41 mouse cellular contexts compared by ENCODE assay signal in genomic region chr8:63895096-63895495, GRCm38 (mm10). TPM values are rescaled to one million over a fixed set of nuclear protein-coding genes. Genes with fewer than 3 reads are reported as not detected.
"Had no signal": no experiment of that assay in that cellular context is flagged by ENCODE, and none has a peak within 500 bp of the region (broad histone marks: within the 10 kb centered on the region; RNA-seq: fewer than 3 reads in every experiment).

No protein-coding gene starts in this region.

- DNase-seq: heart, postnatal 10 days; heart, postnatal 14 days; heart, postnatal 36 days; heart, postnatal 4 days; kidney, adult 11 months; kidney, adult 18-20 months; kidney, adult 2 months; kidney, adult 8-10 months; kidney, adult 9 months; kidney, postnatal 10 days; kidney, postnatal 14 days; kidney, postnatal 25 days; kidney, postnatal 36 days; kidney, postnatal 4 days; layer of hippocampus, adult 9-11 months; layer of hippocampus, postnatal 36 days had no signal

- H3K9ac ChIP-seq: heart, embryonic 12.5 days; heart, embryonic 13.5 days; heart, embryonic 15.5 days; hindbrain, embryonic 12.5 days; hindbrain, embryonic 13.5 days; hindbrain, embryonic 14.5 days; hindbrain, embryonic 15.5 days; kidney, embryonic 15.5 days had no signal

- H3K27ac ChIP-seq: heart, embryonic 10.5 days; heart, embryonic 13.5 days; heart, embryonic 15.5 days; hindbrain, embryonic 10.5 days; hindbrain, embryonic 12.5 days; hindbrain, embryonic 13.5 days; hindbrain, embryonic 14.5 days; hindbrain, embryonic 15.5 days; hindbrain, postnatal 0 days; kidney, embryonic 15.5 days; kidney, postnatal 0 days; layer of hippocampus, adult 2 months; left cerebral cortex, adult 2 months had no signal

- H3K9me3 ChIP-seq: heart, embryonic 10.5 days; heart, embryonic 12.5 days; heart, embryonic 13.5 days; heart, embryonic 15.5 days; hindbrain, embryonic 10.5 days; hindbrain, embryonic 12.5 days; hindbrain, embryonic 13.5 days; hindbrain, embryonic 15.5 days; kidney, embryonic 15.5 days had no signal

- ATAC-seq: hindbrain, embryonic 16.5 days; hindbrain, postnatal 0 days; inflammation-experienced regulatory T-cells, adult 6 months had no signal

- H3K4me1 ChIP-seq: heart, embryonic 10.5 days; heart, embryonic 12.5 days; heart, embryonic 13.5 days; heart, embryonic 15.5 days; hindbrain, embryonic 10.5 days; hindbrain, embryonic 12.5 days; hindbrain, embryonic 13.5 days; hindbrain, embryonic 15.5 days; kidney, embryonic 15.5 days had no signal

- H3K4me2 ChIP-seq: heart, embryonic 11.5 days; heart, embryonic 12.5 days; heart, embryonic 13.5 days; heart, embryonic 15.5 days; hindbrain, embryonic 12.5 days; hindbrain, embryonic 13.5 days; hindbrain, embryonic 14.5 days; hindbrain, embryonic 15.5 days; kidney, embryonic 15.5 days had no signal

- H3K4me3 ChIP-seq: heart, embryonic 10.5 days; heart, embryonic 12.5 days; heart, embryonic 13.5 days; heart, embryonic 15.5 days; hindbrain, embryonic 10.5 days; hindbrain, embryonic 12.5 days; hindbrain, embryonic 13.5 days; hindbrain, embryonic 15.5 days; kidney, embryonic 15.5 days; layer of hippocampus, adult 2 months; left cerebral cortex, adult 2 months had no signal

- H3K27me3 ChIP-seq: heart, embryonic 12.5 days; heart, embryonic 13.5 days; heart, embryonic 15.5 days; hindbrain, embryonic 12.5 days; hindbrain, embryonic 13.5 days; hindbrain, embryonic 15.5 days; kidney, embryonic 15.5 days had no signal

- H3K36me3 ChIP-seq: heart, embryonic 10.5 days; heart, embryonic 12.5 days; heart, embryonic 13.5 days; heart, embryonic 15.5 days; hindbrain, embryonic 10.5 days; hindbrain, embryonic 12.5 days; hindbrain, embryonic 13.5 days; hindbrain, embryonic 15.5 days; kidney, embryonic 15.5 days had no signal

RNA-seq across cellular contexts. Expression of gene Sgo2b, which starts 57.0 kb away (rescaled TPM):
- polyA plus RNA-seq: heart, embryonic 10.5 days; heart, embryonic 11.5 days; heart, embryonic 12.5 days; heart, embryonic 13.5 days; heart, embryonic 14.5 days; heart, embryonic 15.5 days; heart, embryonic 16.5 days; heart, postnatal 0 days; hindbrain, embryonic 10.5 days; hindbrain, embryonic 11.5 days; hindbrain, embryonic 12.5 days; hindbrain, embryonic 13.5 days; inflammation-experienced regulatory T-cells, adult 6 months; intestine, embryonic 14.5 days; kidney, adult 2 months; kidney, embryonic 14.5 days; kidney, embryonic 15.5 days; kidney, embryonic 16.5 days; kidney, postnatal 0 days; large intestine, adult 2 months had no signal
